Mouse (Mus musculus): ENCODE measurements at regions not wholly inside any gene's neighbourhood (a gene's known extent, or its start where the extent isn't known, plus 50 kb on each side); places are given as distances from the start of the nearest gene placed in this dataset.
A peak's percentile ranks its signal among the peaks of the same experiment; 100 is the strongest.

DNA sequence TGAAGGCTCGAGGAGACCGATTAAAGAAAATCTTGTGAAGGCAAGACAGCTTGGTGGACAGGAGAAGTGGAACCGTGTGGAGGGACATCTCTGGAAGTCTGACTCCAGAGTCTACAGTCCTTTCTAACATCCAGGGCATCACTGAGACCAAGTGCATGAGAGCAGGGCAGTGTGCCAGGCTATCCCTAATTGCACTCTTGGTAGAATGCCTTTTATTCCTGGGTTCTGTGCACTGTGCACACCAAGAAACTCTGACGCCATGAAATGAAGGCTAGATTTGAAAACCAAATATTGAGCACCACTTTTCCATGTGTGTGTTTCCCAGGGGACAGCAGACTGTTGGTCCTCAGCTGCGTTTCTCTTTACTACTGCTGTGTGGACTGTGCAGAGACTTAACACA is 143.1 kb upstream of the Runx1 start:
- TF ChIP-seq EP300 (IDR thresholded peaks at IDR 0.05; ENCODE audit: low read depth) (no peak), CTCF (IDR thresholded peaks at IDR 0.05; ENCODE audit: low read depth) (no peak)
- H3K4me1 ChIP-seq (ENCODE audit: insufficient read depth), result no peaks in the 10 kb centered on the region
- no peak overlapping the region for H3K27ac ChIP-seq (ENCODE audit: low read depth)
- 74% methylated on average over 5 of the region's 5 CpGs for WGBS (ENCODE audit: insufficient replicate concordance)
- H3K4me2 ChIP-seq (ENCODE audit: low read depth, low read length), result no peak overlapping the region
- no peak for DNase-seq
- H3K9ac ChIP-seq (replicated peaks), result no peak overlapping the region
- H3K27me3 ChIP-seq (ENCODE audit: insufficient read depth, low read length), result no peaks in the 10 kb centered on the region
- ATAC-seq, result no peak
- no peak overlapping the region for H3K4me3 ChIP-seq (ENCODE audit: low read depth, low read length)
- H3K36me3 ChIP-seq (replicated peaks; ENCODE audit: insufficient read depth, low read length), result no peaks in the 10 kb centered on the region
- no peaks in the 10 kb centered on the region for H3K9me3 ChIP-seq (ENCODE audit: low read length)

DNA sequence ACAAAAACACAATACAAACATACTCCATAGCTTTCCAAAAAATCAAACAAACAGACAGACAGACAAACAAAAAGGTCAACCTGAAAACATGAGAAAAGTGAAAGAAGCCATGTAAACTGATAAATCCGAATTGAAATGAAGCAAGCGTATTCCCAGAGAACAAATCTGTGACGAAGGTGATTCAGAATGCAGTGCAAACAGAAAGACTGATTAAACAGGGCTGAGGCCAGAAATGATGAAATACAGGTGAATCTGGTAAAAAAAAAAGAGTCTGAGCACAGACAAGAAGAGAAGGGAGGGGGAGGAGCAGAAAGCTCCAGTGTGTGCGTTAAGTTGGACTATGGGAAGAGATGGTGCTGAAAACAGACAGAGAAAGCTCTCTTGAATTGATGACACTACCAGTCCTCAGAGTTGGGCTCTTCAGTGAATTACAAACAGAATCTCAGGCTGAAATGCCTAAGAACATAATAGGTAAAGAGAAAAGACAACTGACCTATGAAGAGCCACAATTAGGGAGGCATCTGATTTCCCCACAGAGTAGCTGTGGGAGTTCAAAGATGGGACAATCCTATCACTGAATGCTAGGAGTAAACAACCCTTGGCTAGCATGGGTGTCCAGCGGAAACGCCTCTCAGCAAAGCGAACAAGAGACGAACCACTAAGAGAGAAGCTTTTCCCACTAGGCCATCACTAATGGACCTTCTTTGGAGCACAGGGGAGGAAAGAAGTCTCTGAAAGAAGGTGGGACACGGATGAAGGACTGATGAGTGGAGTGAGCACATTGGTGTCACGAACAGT is 140.3 kb upstream of the Runx1 start:
- ATAC-seq, result peak; percentile 77
- DNase-seq, result no peak
- Histone ChIP-seq H3K4me3 (ENCODE audit: low read depth, low read length) (no peak overlapping the region), H3K9me3 (ENCODE audit: low read length) (no peaks in the 10 kb centered on the region), H3K36me3 (replicated peaks; ENCODE audit: insufficient read depth, low read length) (no peaks in the 10 kb centered on the region), H3K4me1 (ENCODE audit: insufficient read depth) (no peaks in the 10 kb centered on the region), H3K27me3 (ENCODE audit: insufficient read depth, low read length) (no peaks in the 10 kb centered on the region), H3K27ac (ENCODE audit: low read depth) (no peak overlapping the region), H3K4me2 (ENCODE audit: low read depth, low read length) (no peak overlapping the region), H3K9ac (replicated peaks) (no peak overlapping the region)
- TF ChIP-seq CTCF (IDR thresholded peaks at IDR 0.05; ENCODE audit: low read depth) (no peak), EP300 (IDR thresholded peaks at IDR 0.05; ENCODE audit: low read depth) (no peak)
- WGBS (ENCODE audit: insufficient replicate concordance), result 74% methylated on average over 10 of the region's 10 CpGs

DNA sequence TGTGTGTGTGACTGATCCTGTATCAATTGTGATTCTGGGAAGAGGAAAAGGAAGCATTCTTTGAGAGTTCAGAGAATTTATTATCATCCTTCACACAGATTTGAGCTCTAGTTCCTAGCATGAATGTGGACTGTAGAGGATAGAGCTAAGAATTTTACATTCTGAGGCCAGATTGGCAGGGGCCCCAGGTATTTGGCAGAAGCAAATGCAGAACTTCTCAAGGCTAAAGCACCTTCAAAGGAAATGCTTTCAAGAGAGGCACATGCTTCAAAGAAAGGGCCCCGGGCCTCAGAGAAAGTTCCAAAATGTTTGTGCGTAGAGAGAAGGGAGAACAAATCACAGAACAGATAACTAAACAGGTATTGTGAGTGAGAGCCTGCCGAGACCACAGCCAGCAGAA is 139.7 kb upstream of the Runx1 start:
- Histone ChIP-seq H3K4me3 (ENCODE audit: low read depth, low read length) (no peak overlapping the region), H3K27me3 (ENCODE audit: insufficient read depth, low read length) (no peaks in the 10 kb centered on the region), H3K4me2 (ENCODE audit: low read depth, low read length) (no peak overlapping the region), H3K4me1 (ENCODE audit: insufficient read depth) (no peaks in the 10 kb centered on the region), H3K36me3 (replicated peaks; ENCODE audit: insufficient read depth, low read length) (no peaks in the 10 kb centered on the region), H3K9ac (replicated peaks) (no peak overlapping the region), H3K9me3 (ENCODE audit: low read length) (no peaks in the 10 kb centered on the region), H3K27ac (ENCODE audit: low read depth) (no peak overlapping the region)
- DNase-seq, result no peak
- no peak for TF ChIP-seq EP300 (IDR thresholded peaks at IDR 0.05; ENCODE audit: low read depth)
- no peak for TF ChIP-seq CTCF (IDR thresholded peaks at IDR 0.05; ENCODE audit: low read depth)
- no peak for ATAC-seq
- WGBS (ENCODE audit: insufficient replicate concordance), result 58% methylated on average over 3 of the region's 3 CpGs

DNA sequence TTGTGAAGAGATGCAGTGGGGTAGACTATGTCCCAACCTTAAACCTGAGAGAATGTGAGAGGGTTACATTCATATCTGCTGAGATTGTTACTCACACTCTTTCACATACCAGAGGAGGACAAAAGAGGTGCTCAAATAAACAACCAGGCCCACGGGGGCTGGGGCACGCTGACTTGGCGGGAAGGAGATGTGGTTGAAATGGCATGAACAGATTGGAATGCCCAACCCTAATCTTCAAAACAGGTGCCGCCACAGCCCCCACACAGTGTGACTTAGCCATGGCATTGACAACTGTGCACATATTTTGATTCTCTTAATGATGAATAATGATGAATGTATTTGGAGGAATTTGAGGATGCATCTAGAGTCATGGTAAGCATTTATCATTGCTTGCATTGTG is 137.6 kb upstream of the Runx1 start:
- Histone ChIP-seq H3K4me3 (ENCODE audit: low read depth, low read length) (no peak overlapping the region), H3K4me2 (ENCODE audit: low read depth, low read length) (no peak overlapping the region), H3K9me3 (ENCODE audit: low read length) (no peaks in the 10 kb centered on the region), H3K9ac (replicated peaks) (no peak overlapping the region), H3K36me3 (replicated peaks; ENCODE audit: insufficient read depth, low read length) (no peaks in the 10 kb centered on the region), H3K27ac (ENCODE audit: low read depth) (no peak overlapping the region), H3K27me3 (ENCODE audit: insufficient read depth, low read length) (no peaks in the 10 kb centered on the region), H3K4me1 (ENCODE audit: insufficient read depth) (no peaks in the 10 kb centered on the region)
- no peak for ATAC-seq
- TF ChIP-seq CTCF (IDR thresholded peaks at IDR 0.05; ENCODE audit: low read depth), result no peak
- no peak for TF ChIP-seq EP300 (IDR thresholded peaks at IDR 0.05; ENCODE audit: low read depth)
- no peak for DNase-seq
- 85% methylated on average over 4 of the region's 4 CpGs for WGBS (ENCODE audit: insufficient replicate concordance)

DNA sequence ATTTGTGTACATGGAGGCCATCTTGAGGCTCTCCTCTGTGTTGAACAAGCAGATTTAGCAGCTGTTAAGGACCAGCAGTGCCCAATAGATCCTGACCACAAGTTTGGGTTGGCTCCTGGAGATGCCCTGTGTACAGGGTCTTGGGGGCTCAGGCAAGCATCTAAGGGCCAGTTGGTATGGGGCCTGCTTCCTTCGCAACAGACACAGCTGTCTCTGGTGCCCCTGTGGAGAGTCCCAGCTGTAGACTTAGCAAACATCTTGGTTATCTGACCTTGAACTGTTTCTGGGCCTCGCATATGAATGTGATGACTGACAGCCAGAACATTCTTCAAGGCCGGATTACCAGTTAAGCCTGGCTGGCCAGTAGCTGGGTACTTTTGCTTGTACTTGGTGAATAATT is 135.4 kb upstream of the Runx1 start:
- TF ChIP-seq EP300 (IDR thresholded peaks at IDR 0.05; ENCODE audit: low read depth) (no peak), CTCF (IDR thresholded peaks at IDR 0.05; ENCODE audit: low read depth) (no peak)
- DNase-seq, result no peak
- no peaks in the 10 kb centered on the region for H3K4me1 ChIP-seq (ENCODE audit: insufficient read depth)
- no peak overlapping the region for H3K9ac ChIP-seq (replicated peaks)
- H3K36me3 ChIP-seq (replicated peaks; ENCODE audit: insufficient read depth, low read length), result no peaks in the 10 kb centered on the region
- ATAC-seq, result no peak
- no peaks in the 10 kb centered on the region for H3K9me3 ChIP-seq (ENCODE audit: low read length)
- H3K27ac ChIP-seq (ENCODE audit: low read depth), result no peak overlapping the region
- H3K4me2 ChIP-seq (ENCODE audit: low read depth, low read length), result no peak overlapping the region
- H3K27me3 ChIP-seq (ENCODE audit: insufficient read depth, low read length), result 0 out of 2 replicates have a peak, but pooled peaks cover 2% of the 10 kb centered on the region
- WGBS (ENCODE audit: insufficient replicate concordance), result 67% methylated on average over 3 of the region's 3 CpGs
- H3K4me3 ChIP-seq (ENCODE audit: low read depth, low read length), result no peak overlapping the region

DNA sequence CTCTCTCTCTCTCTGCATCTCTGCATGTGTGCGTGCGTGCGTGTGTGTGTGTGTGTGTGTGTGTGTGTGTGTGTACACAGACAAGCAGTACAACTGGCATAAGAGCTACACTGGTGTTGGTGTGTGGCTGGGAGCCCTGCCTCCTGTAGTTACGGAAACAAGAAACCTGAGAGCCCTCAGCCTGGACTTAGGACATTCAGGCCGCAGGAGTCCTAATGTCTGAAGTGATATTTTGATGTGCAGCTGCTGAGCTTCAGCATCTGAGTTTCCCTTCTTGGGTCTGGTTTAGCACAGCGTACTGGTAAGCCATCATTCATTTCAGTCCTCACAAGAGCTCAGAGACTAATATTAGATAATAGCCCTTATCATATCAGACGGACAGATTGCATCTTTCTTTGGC is 134.8 kb upstream of the Runx1 start:
- Histone ChIP-seq H3K36me3 (replicated peaks; ENCODE audit: insufficient read depth, low read length) (no peaks in the 10 kb centered on the region), H3K4me1 (ENCODE audit: insufficient read depth) (no peaks in the 10 kb centered on the region), H3K27me3 (ENCODE audit: insufficient read depth, low read length) (0 out of 2 replicates have a peak, but pooled peaks cover 2% of the 10 kb centered on the region), H3K9me3 (ENCODE audit: low read length) (no peaks in the 10 kb centered on the region), H3K4me3 (ENCODE audit: low read depth, low read length) (no peak overlapping the region), H3K27ac (ENCODE audit: low read depth) (no peak overlapping the region), H3K4me2 (ENCODE audit: low read depth, low read length) (no peak overlapping the region), H3K9ac (replicated peaks) (no peak overlapping the region)
- TF ChIP-seq EP300 (IDR thresholded peaks at IDR 0.05; ENCODE audit: low read depth) (no peak), CTCF (IDR thresholded peaks at IDR 0.05; ENCODE audit: low read depth) (no peak)
- DNase-seq, result no peak
- no peak for ATAC-seq
- 76% methylated on average over 6 of the region's 7 CpGs for WGBS (ENCODE audit: insufficient replicate concordance)
